ENCODE assay signal across 8 mouse cellular contexts in genomic region chrX:8193419-8193723, GRCm38 (mm10). TPM values are rescaled to one million over a fixed set of nuclear protein-coding genes. Genes with fewer than 3 reads are reported as not detected.
DNase-seq lines count a peak whose midpoint lies in the region; ATAC-seq and TF ChIP-seq lines count a peak whose summit lies in the region.

Gene Ebp, minus strand, starts transcription at chrX:8193512.

- WGBS in forebrain, embryonic 12.5 days: 25% methylated on average over 10 of the region's 10 CpGs
- WGBS in stomach, embryonic 16.5 days: 19% methylated on average over 10 of the region's 10 CpGs

- no peak for TF ChIP-seq CTCF in Patski (IDR thresholded peaks at IDR 0.05)

- no peaks in the 10 kb centered on the region for H3K9me3 ChIP-seq in forebrain, embryonic 12.5 days
- H3K9me3 ChIP-seq in stomach, embryonic 16.5 days (replicated peaks; ENCODE audit: control insufficient read depth, low read length): no peaks in the 10 kb centered on the region

- in situ Hi-C loops in Patski (cut with MboI; ENCODE audit: low pct_unique_long_range_greater_than_20kb): loop anchor here (5.0 kb wide), 1 partner anchor 59 kb away; the partner anchor contains the start of gene Ftsj1

- H3K27ac ChIP-seq in forebrain, embryonic 12.5 days: peak within 1 kb of the TSS; percentile 79
- H3K27ac ChIP-seq in stomach, embryonic 16.5 days (ENCODE audit: low read length): no peak within 1 kb of the TSS

- no peaks in the 10 kb centered on the region for H3K36me3 ChIP-seq in forebrain, embryonic 12.5 days (replicated peaks)
- H3K36me3 ChIP-seq in stomach, embryonic 16.5 days (ENCODE audit: control insufficient read depth, insufficient read depth, low read length): no peaks in the 10 kb centered on the region

- H3K4me1 ChIP-seq in forebrain, embryonic 12.5 days: peaks cover 4% of the 10 kb centered on the region; the same call in 1 of the 2 replicates
- H3K4me1 ChIP-seq in stomach, embryonic 16.5 days (ENCODE audit: control insufficient read depth, insufficient read depth, low read length): no peaks in the 10 kb centered on the region

- no peaks in the 10 kb centered on the region for H3K27me3 ChIP-seq in Patski
- H3K27me3 ChIP-seq in forebrain, embryonic 12.5 days: no peaks in the 10 kb centered on the region
- no peaks in the 10 kb centered on the region for H3K27me3 ChIP-seq in stomach, embryonic 16.5 days (ENCODE audit: control insufficient read depth, insufficient read depth, low read length)

- H3K9ac ChIP-seq in forebrain, embryonic 12.5 days: peak within 1 kb of the TSS; percentile 50; the same call in 1 of the 2 replicates
- H3K9ac ChIP-seq in stomach, embryonic 16.5 days (ENCODE audit: low read length): peak within 1 kb of the TSS; percentile 74

- peak; percentile 17 for DNase-seq in embryo, embryonic 10.5 days (ENCODE audit: low spot score)
- DNase-seq in embryo, embryonic 10 days (ENCODE audit: low spot score): no peak
- no peak for DNase-seq in Patski (ENCODE audit: low read depth, low spot score)
- DNase-seq in left cerebral cortex, adult 8-10 months (ENCODE audit: low spot score in 2 of 2): peak in 1 of 2 experiments; percentile 35

- H3K4me3 ChIP-seq in forebrain, embryonic 12.5 days (replicated peaks): peak within 1 kb of the TSS; percentile 48
- H3K4me3 ChIP-seq in stomach, embryonic 16.5 days (replicated peaks; ENCODE audit: low read length): peak within 1 kb of the TSS; percentile 63

- peak within 1 kb of the TSS; percentile 55 for H3K4me2 ChIP-seq in forebrain, embryonic 12.5 days
- peak within 1 kb of the TSS; percentile 64 for H3K4me2 ChIP-seq in stomach, embryonic 16.5 days (ENCODE audit: low read depth, low read length)

- no peak for ATAC-seq in Patski
- peak; percentile 40; the same call in 1 of the 2 replicates for ATAC-seq in forebrain, embryonic 12.5 days (ENCODE audit: low FRiP score)
- peak in 1 of 2 experiments; percentile 34; a peak in 1 of 4 replicates for ATAC-seq in hematopoietic stem cell, adult 5-6 weeks (replicated peaks in 1 of 2; ENCODE audit: insufficient read depth in 1 of 2, low FRiP score in 2 of 2, low TSS enrichment in 1 of 2, low read depth in 1 of 2, poor library complexity in 2 of 2, severe bottlenecking in 2 of 2)
- ATAC-seq in megakaryocyte-erythroid progenitor cell, adult 5-6 weeks (replicated peaks; ENCODE audit: low FRiP score, low TSS enrichment, poor library complexity, severe bottlenecking): 0 out of 2 replicates have a peak, but pooled peaks have one; percentile 7
- ATAC-seq in stomach, embryonic 16.5 days (ENCODE audit: insufficient read depth, low FRiP score): no peak

- CTCF ChIA-PET in Patski (lab: Charles Lee): no interaction called here

- POLR2A ChIA-PET in Patski (lab: Charles Lee): no interaction called here

RNA-seq across cellular contexts. Expression of gene Ebp, which starts in this region (rescaled TPM):
- polyA plus RNA-seq in Patski (2021): 51.1 TPM
- polyA plus RNA-seq in forebrain, embryonic 12.5 days (2016; fragmentation: Nextera tagmentation; extraction: Ambion mirVana): 19.5 and 25.3 TPM in 2 replicates
- total RNA-seq in hematopoietic stem cell, adult 5-6 weeks (2017): 59.0 and 60.6 TPM in 2 replicates
- 10 to 100 TPM; 27.4 to 35.9 (median 33.1) TPM for total RNA-seq in left cerebral cortex, adult 8-10 months (2022)
- total RNA-seq in megakaryocyte-erythroid progenitor cell, adult 5-6 weeks (2014; fragmentation: Nextera tagmentation): 31.3 and 44.2 TPM in 2 replicates
- total RNA-seq in megakaryocyte-erythroid progenitor cell, adult 5-6 weeks (2017): 46.6 and 58.9 TPM in 2 replicates
- polyA plus RNA-seq in stomach, embryonic 16.5 days (2015; fragmentation: Nextera tagmentation; extraction: Ambion mirVana): 53.3 and 67.0 TPM in 2 replicates

Comparison
In these comparisons a context has a peak if more than half of its experiments do, and no peak if none do; other contexts are left out.
1. ATAC-seq: peak in forebrain, embryonic 12.5 days (single experiment) and megakaryocyte-erythroid progenitor cell, adult 5-6 weeks (single experiment); none in Patski (single experiment) and stomach, embryonic 16.5 days (single experiment).